Mouse (Mus musculus): ENCODE measurements around the gene Olfr1141. TPM values are rescaled to one million over a fixed set of nuclear protein-coding genes. Genes with fewer than 3 reads are reported as not detected.

Gene Olfr1141
- not detected in 2 replicates for polyA plus RNA-seq (2012; rRNA removed)

GRCm38 (mm10) chr2:87753891-87754290 lies at the start of gene Olfr1141:
Gene Olfr1141 (minus strand): TSS chr2:87753991.
- TF ChIP-seq POLR2A (IDR thresholded peaks at IDR 0.05; ENCODE audit: low read depth, low read length): no peak
- no peak for TF ChIP-seq CTCF (IDR thresholded peaks at IDR 0.05; ENCODE audit: extremely low read depth, insufficient read depth, insufficient read length, insufficient replicate concordance)
- no peak for DNase-seq (ENCODE audit: low read depth in 1 of 2, low spot score in 2 of 2)

GRCm38 (mm10) chr2:87800292-87800691 lies 46.5 kb upstream of the Olfr1141 start, which contains the start of gene Olfr1143:
Gene Olfr1143 (plus strand): TSS chr2:87800592.
- H3K4me3 ChIP-seq (ENCODE audit: extremely low read depth, insufficient read depth, insufficient read length): no peak within 1 kb of the TSS
- no peaks in the 10 kb centered on the region for H3K36me3 ChIP-seq (ENCODE audit: control insufficient read depth, insufficient read depth, low read length)
- H3K27me3 ChIP-seq (ENCODE audit: control insufficient read depth, insufficient read depth, low read length): no peaks in the 10 kb centered on the region
- no peak within 1 kb of the TSS for H3K27ac ChIP-seq (ENCODE audit: insufficient read depth, low read length)
- TF ChIP-seq CTCF (IDR thresholded peaks at IDR 0.05; ENCODE audit: extremely low read depth, insufficient read depth, insufficient read length, insufficient replicate concordance) (no peak), POLR2A (IDR thresholded peaks at IDR 0.05; ENCODE audit: low read depth, low read length) (no peak)
- no peaks in the 10 kb centered on the region for H3K4me1 ChIP-seq (ENCODE audit: control insufficient read depth, insufficient read depth, insufficient read length)
- DNase-seq (ENCODE audit: low read depth in 1 of 2, low spot score in 2 of 2): no peak

More at GRCm38 (mm10) chr2:87753891-87754290, at the start of gene Olfr1141:
- 74% methylated on average over 1 of the region's 1 CpGs for WGBS
- Histone ChIP-seq H3K36me3 (ENCODE audit: control insufficient read depth, insufficient read depth, low read length) (no peaks in the 10 kb centered on the region), H3K27ac (ENCODE audit: insufficient read depth, low read length) (no peak within 1 kb of the TSS), H3K4me1 (ENCODE audit: control insufficient read depth, insufficient read depth, insufficient read length) (no peaks in the 10 kb centered on the region), H3K4me3 (ENCODE audit: extremely low read depth, insufficient read depth, insufficient read length) (no peak within 1 kb of the TSS), H3K27me3 (ENCODE audit: control insufficient read depth, insufficient read depth, low read length) (no peaks in the 10 kb centered on the region)

- Histone ChIP-seq H3K4me3 (ENCODE audit: extremely low read depth, insufficient read depth, insufficient read length) (no peak within 1 kb of the TSS), H3K27me3 (ENCODE audit: control insufficient read depth, insufficient read depth, low read length) (no peaks in the 10 kb centered on the region), H3K36me3 (ENCODE audit: control insufficient read depth, insufficient read depth, low read length) (no peaks in the 10 kb centered on the region), H3K27ac (ENCODE audit: insufficient read depth, low read length) (no peak within 1 kb of the TSS), H3K4me1 (ENCODE audit: control insufficient read depth, insufficient read depth, insufficient read length) (no peaks in the 10 kb centered on the region)
- DNase-seq (ENCODE audit: low read depth in 1 of 2, low spot score in 2 of 2): no peak
- TF ChIP-seq POLR2A (IDR thresholded peaks at IDR 0.05; ENCODE audit: low read depth, low read length) (no peak), CTCF (IDR thresholded peaks at IDR 0.05; ENCODE audit: extremely low read depth, insufficient read depth, insufficient read length, insufficient replicate concordance) (no peak)
- WGBS: 76% methylated on average over 4 of the region's 4 CpGs
These were observed 25.4 kb upstream of the Olfr1141 start, which contains the start of gene Olfr152 for GRCm38 (mm10) chr2:87779183-87779582. Gene Olfr152 (plus strand): TSS chr2:87779483.

GRCm38 (mm10) chr2:87776143-87776542 lies 22.4 kb upstream of the Olfr1141 start:
- no peak overlapping the region for H3K27ac ChIP-seq (ENCODE audit: insufficient read depth, low read length)
- H3K27me3 ChIP-seq (ENCODE audit: control insufficient read depth, insufficient read depth, low read length): no peaks in the 10 kb centered on the region
- no peaks in the 10 kb centered on the region for H3K36me3 ChIP-seq (ENCODE audit: control insufficient read depth, insufficient read depth, low read length)
- DNase-seq (ENCODE audit: low read depth in 1 of 2, low spot score in 2 of 2): no peak
- TF ChIP-seq CTCF (IDR thresholded peaks at IDR 0.05; ENCODE audit: extremely low read depth, insufficient read depth, insufficient read length, insufficient replicate concordance): no peak
- no peak for TF ChIP-seq POLR2A (IDR thresholded peaks at IDR 0.05; ENCODE audit: low read depth, low read length)
- 47% methylated on average over 1 of the region's 1 CpGs for WGBS
- H3K4me3 ChIP-seq (ENCODE audit: extremely low read depth, insufficient read depth, insufficient read length): no peak overlapping the region
- no peaks in the 10 kb centered on the region for H3K4me1 ChIP-seq (ENCODE audit: control insufficient read depth, insufficient read depth, insufficient read length)

- Histone ChIP-seq H3K4me3 (ENCODE audit: extremely low read depth, insufficient read depth, insufficient read length) (no peak within 1 kb of the TSS), H3K4me1 (ENCODE audit: control insufficient read depth, insufficient read depth, insufficient read length) (no peaks in the 10 kb centered on the region), H3K27me3 (ENCODE audit: control insufficient read depth, insufficient read depth, low read length) (no peaks in the 10 kb centered on the region), H3K27ac (ENCODE audit: insufficient read depth, low read length) (no peak within 1 kb of the TSS), H3K36me3 (ENCODE audit: control insufficient read depth, insufficient read depth, low read length) (no peaks in the 10 kb centered on the region)
- no peak for DNase-seq (ENCODE audit: low read depth in 1 of 2, low spot score in 2 of 2)
- 74% methylated on average over 3 of the region's 3 CpGs for WGBS
- TF ChIP-seq POLR2A (IDR thresholded peaks at IDR 0.05; ENCODE audit: low read depth, low read length) (no peak), CTCF (IDR thresholded peaks at IDR 0.05; ENCODE audit: extremely low read depth, insufficient read depth, insufficient read length, insufficient replicate concordance) (no peak)
These were observed 10.3 kb downstream of the Olfr1141 start, which contains the start of gene Olfr1140 for GRCm38 (mm10) chr2:87743452-87743851. Gene Olfr1140 (plus strand): TSS chr2:87743752.

GRCm38 (mm10) chr2:87739878-87740277 lies 13.9 kb downstream of the Olfr1141 start, which contains the start of gene Olfr1138:
Gene Olfr1138 (minus strand): TSS chr2:87739978.
- whole genome bisulfite sequencing: 65% methylated on average over 1 of the region's 1 CpGs
- Histone ChIP-seq H3K27ac (ENCODE audit: insufficient read depth, low read length) (no peak within 1 kb of the TSS), H3K4me1 (ENCODE audit: control insufficient read depth, insufficient read depth, insufficient read length) (no peaks in the 10 kb centered on the region), H3K27me3 (ENCODE audit: control insufficient read depth, insufficient read depth, low read length) (no peaks in the 10 kb centered on the region), H3K36me3 (ENCODE audit: control insufficient read depth, insufficient read depth, low read length) (no peaks in the 10 kb centered on the region), H3K4me3 (ENCODE audit: extremely low read depth, insufficient read depth, insufficient read length) (no peak within 1 kb of the TSS)
- TF ChIP-seq POLR2A (IDR thresholded peaks at IDR 0.05; ENCODE audit: low read depth, low read length): no peak
- no peak for TF ChIP-seq CTCF (IDR thresholded peaks at IDR 0.05; ENCODE audit: extremely low read depth, insufficient read depth, insufficient read length, insufficient replicate concordance)
- no peak for DNase-seq (ENCODE audit: low read depth in 1 of 2, low spot score in 2 of 2)

GRCm38 (mm10) chr2:87713079-87713478 lies 40.7 kb downstream of the Olfr1141 start, which contains the start of gene Olfr1137:
Gene Olfr1137 (minus strand): TSS chr2:87713179.
- no peaks in the 10 kb centered on the region for H3K36me3 ChIP-seq (ENCODE audit: control insufficient read depth, insufficient read depth, low read length)
- TF ChIP-seq POLR2A (IDR thresholded peaks at IDR 0.05; ENCODE audit: low read depth, low read length) (no peak), CTCF (IDR thresholded peaks at IDR 0.05; ENCODE audit: extremely low read depth, insufficient read depth, insufficient read length, insufficient replicate concordance) (no peak)
- H3K27me3 ChIP-seq (ENCODE audit: control insufficient read depth, insufficient read depth, low read length): no peaks in the 10 kb centered on the region
- H3K27ac ChIP-seq (ENCODE audit: insufficient read depth, low read length): no peak within 1 kb of the TSS
- H3K4me3 ChIP-seq (ENCODE audit: extremely low read depth, insufficient read depth, insufficient read length): no peak within 1 kb of the TSS; the same call in 1 of the 2 replicates
- DNase-seq (ENCODE audit: low read depth in 1 of 2, low spot score in 2 of 2): no peak
- no peaks in the 10 kb centered on the region for H3K4me1 ChIP-seq (ENCODE audit: control insufficient read depth, insufficient read depth, insufficient read length)

Other genes starting within 250 kb of the Olfr1141 start
- not detected in 2 replicates for gene Pramel6, start 247.4 kb downstream of the Olfr1141 start, polyA plus RNA-seq (2012; rRNA removed)
- gene Olfr153, start 222.2 kb downstream of the Olfr1141 start, polyA plus RNA-seq (2012; rRNA removed): not detected in 2 replicates
- not detected in 2 replicates for gene Olfr1128, start 208.4 kb downstream of the Olfr1141 start, polyA plus RNA-seq (2012; rRNA removed)
- not detected in 2 replicates for gene Olfr1129, start 180.1 kb downstream of the Olfr1141 start, polyA plus RNA-seq (2012; rRNA removed)
- gene Olfr1130, start 147.8 kb downstream of the Olfr1141 start, polyA plus RNA-seq (2012; rRNA removed): not detected in 2 replicates
- gene Olfr1131, start 126.9 kb downstream of the Olfr1141 start, polyA plus RNA-seq (2012; rRNA removed): not detected in 2 replicates
- not detected in 2 replicates for gene Olfr1132, start 116.5 kb downstream of the Olfr1141 start, polyA plus RNA-seq (2012; rRNA removed)
- not detected in 2 replicates for gene Olfr1133, start 106.6 kb downstream of the Olfr1141 start, polyA plus RNA-seq (2012; rRNA removed)
- not detected in 2 replicates for gene Olfr1134, start 95.5 kb downstream of the Olfr1141 start, polyA plus RNA-seq (2012; rRNA removed)
- gene Olfr1135, start 80.3 kb downstream of the Olfr1141 start, polyA plus RNA-seq (2012; rRNA removed): not detected in 2 replicates
- not detected in 2 replicates for gene Olfr1136, start 60.0 kb downstream of the Olfr1141 start, polyA plus RNA-seq (2012; rRNA removed)
- not detected in 2 replicates for gene Olfr1137, start 40.8 kb downstream of the Olfr1141 start, polyA plus RNA-seq (2012; rRNA removed)
- gene Olfr1138, start 14.0 kb downstream of the Olfr1141 start, polyA plus RNA-seq (2012; rRNA removed): not detected in 2 replicates
- not detected in 2 replicates for gene Olfr1140, start 10.2 kb downstream of the Olfr1141 start, polyA plus RNA-seq (2012; rRNA removed)
- gene Olfr152, start 25.5 kb upstream of the Olfr1141 start, polyA plus RNA-seq (2012; rRNA removed): not detected in 2 replicates
- not detected in 2 replicates for gene Olfr1143, start 46.6 kb upstream of the Olfr1141 start, polyA plus RNA-seq (2012; rRNA removed)
- not detected in 2 replicates for gene Olfr1145, start 55.8 kb upstream of the Olfr1141 start, polyA plus RNA-seq (2012; rRNA removed)
- gene Olfr1148, start 76.5 kb upstream of the Olfr1141 start, polyA plus RNA-seq (2012; rRNA removed): not detected in 2 replicates
- gene Olfr1150-ps1, start 90.0 kb upstream of the Olfr1141 start, polyA plus RNA-seq (2012; rRNA removed): not detected in 2 replicates
- gene Olfr1151, start 101.9 kb upstream of the Olfr1141 start, polyA plus RNA-seq (2012; rRNA removed): not detected in 2 replicates
- gene Olfr1152, start 112.5 kb upstream of the Olfr1141 start, polyA plus RNA-seq (2012; rRNA removed): not detected in 2 replicates
- gene Olfr1153, start 141.0 kb upstream of the Olfr1141 start, polyA plus RNA-seq (2012; rRNA removed): not detected in 2 replicates
- not detected in 2 replicates for gene Olfr1154, start 151.2 kb upstream of the Olfr1141 start, polyA plus RNA-seq (2012; rRNA removed)
- gene Olfr1155, start 191.1 kb upstream of the Olfr1141 start, polyA plus RNA-seq (2012; rRNA removed): not detected in 2 replicates
- not detected in 2 replicates for gene Olfr1156, start 199.1 kb upstream of the Olfr1141 start, polyA plus RNA-seq (2012; rRNA removed)
- gene Olfr1157, start 214.3 kb upstream of the Olfr1141 start, polyA plus RNA-seq (2012; rRNA removed): not detected in 2 replicates
- gene Olfr74, start 220.7 kb upstream of the Olfr1141 start, polyA plus RNA-seq (2012; rRNA removed): not detected in 2 replicates
- gene Olfr1158, start 236.1 kb upstream of the Olfr1141 start, polyA plus RNA-seq (2012; rRNA removed): not detected in 2 replicates

All from spleen, adult 2 months (tissue).